Mouse (Mus musculus) heart, adult 18-20 months (tissue): ENCODE data around the gene Rnf149. TPM values are rescaled to one million over a fixed set of nuclear protein-coding genes. Genes with fewer than 3 reads are reported as not detected.
A peak's percentile ranks its signal among the peaks of the same experiment; 100 is the strongest.

Source experiments
- DNase-seq, 2 experiments: peaks; one replicate each; pipeline ENCODE4 v3.0.0; 2021 to 2022; ENCODE audit warnings: mixed read lengths in 1 of 2
- total RNA-seq, 2 experiments: library from RNA; stranded (reverse); gene quantifications; 2 replicates each; pipeline ENCODE4 v1.2.3; 2021

The Rnf149 gene
- total RNA-seq, 2 experiments from 2014 or later = 8.6 to 10.8 TPM

DNA sequence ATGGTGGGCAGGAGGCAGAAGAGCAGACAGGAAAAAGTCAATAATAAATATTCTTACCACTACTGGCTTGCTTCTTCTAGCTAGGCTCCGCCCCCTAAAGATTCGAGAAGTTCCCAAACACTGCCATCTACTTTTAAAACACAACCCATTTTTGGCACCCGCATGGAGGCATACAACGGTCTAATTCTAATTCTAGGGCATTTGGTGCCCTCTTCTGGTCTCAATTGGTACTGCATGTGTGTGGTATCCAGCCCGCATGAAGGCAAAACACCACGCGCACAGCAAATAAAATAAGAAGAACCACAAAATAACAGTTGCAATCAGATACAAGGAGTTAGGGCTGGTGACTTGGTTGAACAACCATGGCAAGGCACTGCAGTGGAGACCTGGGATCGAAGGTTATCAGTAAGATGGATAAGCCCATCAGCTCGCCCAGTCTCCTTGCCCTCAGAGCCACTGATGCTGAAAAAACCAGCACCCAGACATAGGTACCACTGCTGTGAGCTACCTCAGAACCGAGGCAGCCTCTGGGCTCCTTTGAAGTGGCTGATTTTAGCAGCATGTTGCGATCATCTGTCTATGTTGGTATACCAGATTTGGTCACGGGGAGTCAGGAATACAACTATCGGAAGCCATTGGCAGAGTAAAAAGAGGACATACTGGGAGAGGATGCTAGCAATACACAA lies 46.8 kb downstream of the Rnf149 start:
- peak; percentile 75 to 93 for DNase-seq

DNA sequence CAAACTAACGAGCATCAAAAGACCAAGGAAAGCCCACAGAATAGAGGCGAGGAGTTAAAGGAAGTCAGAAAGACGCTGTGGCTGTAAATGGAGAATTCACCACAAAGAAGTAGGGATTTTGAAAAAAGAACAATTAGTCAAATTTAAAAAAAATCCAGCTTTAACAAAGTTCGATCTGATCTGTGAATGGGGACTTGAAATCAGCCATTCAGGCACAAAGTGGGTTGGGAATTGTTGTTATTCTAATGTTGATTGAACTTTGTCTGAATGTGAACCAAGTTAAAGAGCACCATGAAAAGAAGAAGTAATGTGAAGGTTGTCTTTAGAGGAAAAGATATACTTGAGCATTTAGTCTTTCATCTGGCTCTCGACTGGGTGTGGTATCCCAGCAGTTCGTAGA lies 48.9 kb downstream of the Rnf149 start:
- DNase-seq = no peak

DNA sequence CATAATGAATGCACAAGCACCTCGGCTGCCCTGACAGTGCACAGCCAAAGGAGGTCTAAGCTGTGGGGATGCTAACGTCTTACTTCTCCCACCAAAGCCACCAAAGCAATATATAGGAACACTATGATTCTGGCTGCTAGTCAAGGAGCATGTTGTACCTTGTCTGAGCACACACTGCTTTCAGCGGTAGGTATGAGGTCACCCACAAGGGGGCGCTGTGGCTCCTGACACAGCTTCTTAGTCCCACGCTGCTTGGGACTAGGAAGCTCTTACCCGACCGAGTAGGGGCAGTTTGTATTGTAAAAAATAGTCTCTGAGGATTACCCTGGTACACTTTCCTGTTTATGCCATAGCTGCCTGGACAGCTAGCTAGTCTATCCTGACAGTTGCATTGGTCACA lies 49.8 kb downstream of the Rnf149 start:
- DNase-seq = peak; percentile 50 to 76

DNA sequence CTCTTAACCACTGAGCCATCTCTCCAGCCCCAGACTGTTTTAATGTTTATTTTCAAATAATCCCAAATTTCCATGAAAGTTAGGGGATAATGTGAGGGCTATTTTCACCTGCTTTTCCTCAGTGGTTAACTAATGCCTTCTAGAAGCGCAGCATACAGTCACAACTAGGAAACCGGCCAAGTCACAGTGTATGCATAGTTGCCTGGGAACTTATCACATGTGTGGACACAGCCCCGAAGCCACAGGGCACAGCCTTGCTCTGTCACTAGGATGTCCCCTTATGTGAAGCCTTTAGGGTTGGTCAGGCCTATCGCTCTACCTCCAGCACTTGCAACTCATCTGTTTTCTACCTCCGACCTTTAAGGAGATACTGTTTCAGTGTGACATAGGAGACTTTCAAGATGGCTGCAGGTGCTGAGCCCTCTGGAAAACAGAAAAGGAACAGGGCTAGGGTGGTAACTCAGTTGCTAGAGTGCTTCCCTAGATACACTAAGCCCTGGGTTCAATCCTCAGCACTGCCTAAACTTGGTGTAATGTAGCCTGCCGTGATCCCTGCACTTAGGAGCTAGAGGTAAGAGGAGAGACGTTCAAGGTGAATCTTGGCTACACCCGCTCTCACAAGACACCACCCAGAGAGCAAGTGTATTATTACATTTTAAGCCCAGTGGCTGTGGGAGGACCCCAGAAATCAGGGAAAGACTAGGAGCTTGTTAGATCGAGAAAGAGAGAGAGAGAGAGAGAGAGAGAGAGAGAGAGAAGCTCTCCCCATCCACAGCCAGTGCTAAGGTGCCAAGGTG lies 50.6 kb downstream of the Rnf149 start:
- DNase-seq = peak; percentile 40 to 42

DNA sequence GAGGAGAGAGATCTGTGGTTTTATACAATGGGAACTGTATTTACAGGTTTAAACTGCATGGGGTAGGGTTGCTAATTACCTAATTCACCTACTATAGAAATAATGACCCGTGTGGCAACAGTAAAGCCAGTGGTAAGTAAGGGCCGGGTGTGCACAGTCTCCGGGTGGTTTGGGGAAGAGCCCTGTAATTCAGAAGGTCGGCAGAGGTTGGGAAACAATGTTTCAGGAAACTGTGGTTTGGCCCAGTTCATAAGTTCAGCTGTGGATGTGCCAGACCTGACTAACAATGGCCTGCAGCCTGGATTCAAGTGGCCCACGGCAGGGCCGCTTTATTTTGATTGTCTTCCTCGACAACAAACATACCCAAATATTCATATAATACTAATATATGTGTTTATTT lies 51.4 kb downstream of the Rnf149 start:
- peak in 1 of 2 experiments; percentile 55 for DNase-seq

DNA sequence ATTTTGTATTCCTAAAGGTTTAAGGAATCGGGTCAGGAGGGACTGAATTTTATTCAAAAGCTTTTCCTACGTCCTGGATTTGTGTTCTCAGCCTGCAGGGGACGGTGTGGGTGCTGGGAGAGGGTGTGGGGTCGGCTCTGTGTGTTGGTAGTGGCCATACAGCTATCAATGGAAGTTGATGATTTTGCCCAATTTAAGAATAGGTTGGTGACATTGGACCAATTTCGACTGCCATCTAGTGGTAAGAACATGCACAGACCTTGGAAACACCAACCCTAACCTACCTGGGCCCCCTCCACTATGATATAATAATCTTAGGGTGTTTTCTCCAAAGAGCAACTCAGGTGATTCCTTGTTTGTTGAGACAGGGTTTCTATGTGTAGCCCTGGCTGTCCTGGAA lies 54.7 kb downstream of the Rnf149 start:
- peak; percentile 37 to 73 for DNase-seq

DNA sequence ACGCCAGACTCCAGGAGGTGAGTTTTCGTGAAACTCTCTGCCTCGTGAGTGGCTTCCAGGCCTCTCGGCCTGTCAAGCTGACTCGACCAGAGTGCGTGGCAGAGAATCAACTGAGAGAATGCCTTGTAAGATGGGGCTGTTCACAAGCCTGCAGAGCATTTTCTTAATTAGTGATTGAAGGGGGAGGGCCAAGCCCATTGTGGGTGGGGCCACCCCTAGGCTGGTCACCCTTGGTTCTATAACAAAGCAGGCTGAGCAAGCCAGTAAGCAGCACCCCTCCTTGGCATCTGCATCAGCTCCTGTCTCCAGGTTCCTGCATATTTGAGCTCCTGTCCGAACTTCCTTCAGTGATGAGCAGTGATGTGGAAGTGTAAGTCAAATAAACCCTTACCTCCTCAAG lies 55.9 kb downstream of the Rnf149 start:
- no peak for DNase-seq

DNA sequence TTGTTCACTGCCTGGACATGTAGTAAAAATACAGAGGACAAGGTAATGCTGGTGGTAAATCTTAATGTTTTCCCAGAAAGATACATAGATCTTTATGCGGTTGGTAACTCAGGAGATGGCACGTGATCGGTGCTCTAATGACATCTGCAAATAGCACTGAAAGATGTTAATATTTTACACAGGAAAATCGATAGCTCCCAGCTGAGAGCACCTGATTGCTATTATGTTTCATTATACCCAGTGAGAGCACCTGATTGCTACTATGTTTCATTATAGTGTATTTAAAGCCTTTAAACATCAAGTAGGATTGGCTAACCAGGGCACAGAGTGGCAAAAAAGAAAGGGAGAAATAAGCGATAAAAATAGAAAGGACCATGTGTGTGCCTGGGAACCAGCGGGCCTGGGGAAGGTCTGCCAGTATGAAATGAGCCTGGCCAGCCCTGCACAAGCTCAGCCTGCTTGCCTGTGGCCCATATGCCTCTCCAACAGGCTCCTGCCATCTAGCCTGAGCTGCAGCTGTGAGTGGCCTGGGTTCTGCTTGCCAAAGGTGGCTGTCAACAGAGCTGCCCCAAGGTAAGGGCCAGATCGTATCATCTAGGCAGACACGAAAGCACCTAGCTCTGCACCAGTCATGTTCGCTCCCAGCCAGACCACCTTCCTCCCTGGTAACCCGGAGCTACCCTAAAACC lies 61.8 kb downstream of the Rnf149 start:
- DNase-seq = peak in 1 of 2 experiments; percentile 9

DNA sequence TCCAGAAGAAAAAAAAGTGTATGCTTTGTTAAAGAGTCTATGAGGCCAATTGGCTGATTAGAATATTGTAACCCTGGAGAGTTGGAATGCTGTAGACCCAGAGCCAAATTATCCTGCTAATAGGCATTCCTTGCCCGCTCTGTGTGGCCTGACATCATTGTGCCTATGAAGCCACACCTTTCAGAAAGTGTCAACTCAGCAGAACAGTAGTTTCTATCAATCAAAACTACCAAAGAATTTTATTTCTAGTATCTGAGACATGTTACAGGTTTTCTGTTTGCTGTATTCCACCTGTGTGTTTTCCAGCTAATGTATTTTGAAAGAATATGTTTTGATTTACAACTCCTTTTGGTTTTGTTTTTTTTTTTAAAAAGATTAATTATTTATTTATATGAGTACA lies 65.0 kb downstream of the Rnf149 start:
- DNase-seq = no peak

DNA sequence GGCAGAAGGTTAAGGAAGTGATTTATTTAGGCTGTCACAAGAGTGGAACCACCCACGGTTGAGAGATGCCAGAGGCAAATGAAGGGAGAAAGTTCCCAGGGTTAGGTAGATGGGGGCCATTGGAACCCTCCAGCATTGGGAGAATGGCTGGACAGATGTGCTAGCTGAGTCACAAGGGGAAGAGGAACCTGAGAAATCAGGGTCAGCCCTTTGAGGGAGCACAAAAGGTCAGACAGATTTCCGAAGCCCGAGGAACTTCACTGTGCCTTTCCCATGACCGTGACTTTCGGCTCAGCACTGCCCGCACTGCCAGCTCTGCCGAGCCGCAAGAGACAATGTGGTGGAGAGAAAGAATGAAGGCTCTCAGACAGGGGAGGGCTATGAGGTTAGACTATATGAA lies 65.4 kb downstream of the Rnf149 start:
- no peak for DNase-seq

DNA sequence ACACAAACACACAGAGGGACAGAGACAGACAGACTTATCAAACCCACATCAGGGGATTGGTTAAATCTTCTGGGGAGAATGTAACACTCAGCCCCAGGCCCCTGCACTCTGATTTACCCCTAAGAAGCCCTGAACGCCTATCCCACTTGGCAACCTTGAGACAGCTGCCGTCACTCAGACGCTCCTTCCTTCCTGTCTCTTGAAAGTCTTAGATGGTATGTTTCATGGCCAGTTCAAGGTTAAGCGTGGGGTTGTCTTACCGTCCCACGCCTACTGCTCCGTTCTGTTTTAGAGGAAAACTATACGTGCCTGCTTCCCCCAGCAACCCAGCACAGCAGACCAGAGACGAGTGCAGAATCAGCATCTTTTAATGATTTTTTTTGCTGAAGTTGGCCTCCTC lies 71.6 kb downstream of the Rnf149 start:
- no peak for DNase-seq

DNA sequence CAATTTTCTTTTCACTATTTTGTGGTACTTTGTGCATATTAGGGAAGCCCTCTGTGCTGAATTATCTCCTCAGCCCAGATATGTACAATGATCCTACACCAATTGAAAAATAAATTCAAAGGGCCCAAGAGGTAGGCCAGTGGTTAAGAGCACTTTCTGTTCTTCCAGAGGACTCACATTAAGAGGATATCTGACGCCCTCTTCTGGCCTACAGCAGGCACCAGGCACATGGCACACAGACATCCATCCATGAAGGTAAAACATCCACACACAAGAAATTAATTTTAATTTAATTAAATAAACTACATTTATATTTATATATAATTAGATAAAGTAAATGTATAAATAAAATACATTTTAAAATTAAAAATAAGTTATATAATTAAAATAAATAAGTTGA lies 72.9 kb downstream of the Rnf149 start:
- DNase-seq = peak; percentile 38 to 55

DNA sequence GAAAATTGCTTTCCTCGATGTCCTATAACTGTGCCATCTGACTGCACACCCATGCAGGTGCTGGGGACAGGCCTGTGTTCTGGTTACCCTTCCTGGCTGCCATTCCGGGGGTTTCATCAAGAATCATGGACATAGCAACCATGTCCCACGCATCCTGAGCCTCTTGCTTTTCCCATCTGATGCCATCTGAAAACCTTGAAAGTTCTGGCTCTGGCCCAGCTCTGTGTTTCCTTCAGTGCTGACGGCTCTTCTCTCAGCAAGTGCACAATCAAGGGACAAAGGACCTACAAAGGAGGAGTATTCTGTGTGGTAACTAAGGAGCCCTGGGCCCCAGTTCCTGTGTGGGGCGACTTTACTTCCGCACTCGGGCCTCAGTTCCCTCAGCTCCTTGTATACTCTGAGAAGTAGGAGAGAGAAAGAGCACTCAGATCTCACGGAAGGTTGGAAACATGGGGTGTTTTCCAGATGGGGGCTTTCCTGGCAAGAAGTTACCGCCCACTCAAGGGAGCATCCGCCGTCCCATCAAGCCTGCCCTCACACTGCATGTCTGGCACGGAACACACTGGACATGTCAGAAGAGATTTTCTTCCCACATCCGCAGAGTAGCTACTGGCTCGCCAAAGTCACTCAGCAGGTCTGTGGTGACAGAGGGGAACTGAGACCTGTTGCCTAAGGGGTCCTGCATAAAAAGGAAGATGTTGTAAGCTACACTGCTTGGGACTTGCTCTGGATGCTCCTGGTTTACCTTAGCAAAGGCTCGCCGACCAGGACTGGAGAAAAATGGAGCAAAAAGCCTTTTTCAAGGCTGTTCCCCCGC lies 74.2 kb downstream of the Rnf149 start:
- DNase-seq = peak; percentile 20 to 23

Other genes starting within 250 kb of the Rnf149 start
- gene Rpl31, start 209.6 kb downstream of the Rnf149 start, total RNA-seq = 100 to 1,000 TPM; 431 to 565 TPM
- 1 to 10 TPM; 4.6 to 6.3 TPM for gene Tbc1d8, start 98.7 kb downstream of the Rnf149 start, total RNA-seq
- gene Cnot11, start 42.4 kb downstream of the Rnf149 start, total RNA-seq = 10 to 100 TPM; 12.8 to 14.2 TPM
- under 1 TPM in 1 of 2 experiments, not detected in 1; 0.05 TPM for gene Creg2, start 74.1 kb upstream of the Rnf149 start, total RNA-seq
- gene Rfx8, start 143.6 kb upstream of the Rnf149 start, total RNA-seq = under 1 TPM; 0.20 to 0.31 TPM
- gene Gm3646, start 227.9 kb upstream of the Rnf149 start, total RNA-seq = 10 to 100 TPM in 1 of 2 experiments, 1 to 10 TPM in 1; 7.6 to 11.1 TPM